Mouse (Mus musculus) heart, embryonic 14.5 days (tissue): Measurements from ENCODE around the gene Casp9. TPM values are rescaled to one million over a fixed set of nuclear protein-coding genes. Genes with fewer than 3 reads are reported as not detected.
A peak's percentile ranks its signal among the peaks of the same experiment; 100 is the strongest.

ENCODE experiments used
- ATAC-seq: fragments of 200-750 bp; cut with Nextera tagmentation; 2 replicates; pipeline ENCODE4 v1.8.0; 2017; ENCODE audit warnings: low read depth, moderate TSS enrichment; ENCODE audit not compliant: insufficient number of reproducible peaks, insufficient read depth, low FRiP score
- H3K27ac ChIP-seq, 2 experiments: fragments of 200-500 bp in 1 of 2; fragments of 300-500 bp in 1 of 2; sonication (generic) in 1 of 2; replicated peaks in 1 of 2; 2 replicates each; pipeline ENCODE4 v1.5.1; 2012 to 2014; ENCODE audit warnings: low read depth in 2 of 2, low read length in 2 of 2, control low read depth in 1 of 2, mild to moderate bottlenecking in 1 of 2, mixed read lengths in 1 of 2; ENCODE audit not compliant: control insufficient read depth in 1 of 2, insufficient read depth in 1 of 2
- H3K27me3 ChIP-seq: fragments of 300-500 bp; sonication (generic); 2 replicates; pipeline ENCODE4 v1.6.1; 2014; ENCODE audit warnings: mild to moderate bottlenecking, low read length, control low read depth; ENCODE audit not compliant: control insufficient read depth, insufficient read depth
- H3K36me3 ChIP-seq: fragments of 300-500 bp; sonication (generic); 2 replicates; pipeline ENCODE4 v1.6.1; 2014; ENCODE audit warnings: mild to moderate bottlenecking, control low read depth, low read length, mixed read lengths; ENCODE audit not compliant: control insufficient read depth, insufficient read depth
- H3K4me1 ChIP-seq, 2 experiments: fragments of 200-500 bp in 1 of 2; fragments of 300-500 bp in 1 of 2; sonication (generic) in 1 of 2; 2 replicates each; pipeline ENCODE4 v1.6.1; 2012 to 2014; ENCODE audit warnings: low read length in 2 of 2, control low read depth in 1 of 2, mixed read lengths in 1 of 2; ENCODE audit not compliant: control insufficient read depth in 2 of 2, insufficient read depth in 2 of 2
- H3K4me2 ChIP-seq: fragments of 300-500 bp; sonication (generic); 2 replicates; pipeline ENCODE4 v1.6.1; 2014; ENCODE audit warnings: mild to moderate bottlenecking, low read length
- H3K4me3 ChIP-seq, 2 experiments: fragments of 200-500 bp in 1 of 2; fragments of 300-500 bp in 1 of 2; sonication (generic) in 1 of 2; 2 replicates each; pipeline ENCODE4 v1.5.1; 2012 to 2014; ENCODE audit warnings: low read length in 2 of 2, mild to moderate bottlenecking in 2 of 2, control low read depth in 1 of 2, low read depth in 1 of 2, moderate library complexity in 1 of 2; ENCODE audit not compliant: control insufficient read depth in 1 of 2, insufficient read depth in 1 of 2
- H3K9ac ChIP-seq: fragments of 300-500 bp; sonication (generic); 2 replicates; pipeline ENCODE4 v1.6.1; 2014; ENCODE audit warnings: mild to moderate bottlenecking, low read length
- H3K9me3 ChIP-seq: fragments of 300-500 bp; sonication (generic); 2 replicates; pipeline ENCODE4 v1.6.1; 2016; ENCODE audit warnings: low read length, control low read depth; ENCODE audit not compliant: control insufficient read depth
- WGBS: fragments of 180-500 bp; shearing (Covaris S2); extraction: QIAGEN DNeasy Blood & Tissue Kit; methylation state at CpG from one replicate; pipeline ENCODE4 v1.1.7; 2014; 5-methylcytosine and 5-hydroxymethylcytosine counted together
- polyA plus RNA-seq: library from polyadenylated mRNA; unstranded; fragments of >200 nt; fragmentation: Nextera tagmentation; extraction: Ambion mirVana; gene quantifications from 2 replicates; pipeline ENCODE4 v1.2.1, GENCODE M21; 2014

Casp9 gene
- polyA plus RNA-seq, 1 experiment from 2014 or later, result 15.4 TPM

- Histone ChIP-seq H3K9ac (no peak overlapping the region), H3K27ac (no peak overlapping the region), H3K36me3 (peaks cover 99% of the 10 kb centered on the region), H3K27me3 (no peaks in the 10 kb centered on the region), H3K4me3 (no peak overlapping the region), H3K9me3 (no peaks in the 10 kb centered on the region), H3K4me1 (no peaks in the 10 kb centered on the region), H3K4me2 (no peak overlapping the region)
- ATAC-seq, result 0 out of 2 replicates have a peak, but pooled peaks have one; percentile 26
- 71% methylated on average over 8 of the region's 8 CpGs for WGBS
These were observed 16.5 kb downstream of the Casp9 start for GRCm38 (mm10) chr4:141809850-141810464.

- no peak overlapping the region for H3K9ac ChIP-seq
- peaks cover 97% of the 10 kb centered on the region for H3K36me3 ChIP-seq
- no peak overlapping the region for H3K27ac ChIP-seq
- no peak overlapping the region for H3K4me3 ChIP-seq
- no peaks in the 10 kb centered on the region for H3K9me3 ChIP-seq
- 98% methylated on average over 2 of the region's 2 CpGs for WGBS
- H3K4me1 ChIP-seq, result no peaks in the 10 kb centered on the region
- H3K27me3 ChIP-seq, result no peaks in the 10 kb centered on the region
- ATAC-seq, result no peak
- H3K4me2 ChIP-seq, result no peak overlapping the region
These were observed 17.6 kb downstream of the Casp9 start for GRCm38 (mm10) chr4:141810975-141811374.

- H3K27ac ChIP-seq, result no peak overlapping the region
- no peaks in the 10 kb centered on the region for H3K27me3 ChIP-seq
- ATAC-seq, result no peak
- no peak overlapping the region for H3K4me2 ChIP-seq
- H3K4me1 ChIP-seq, result no peaks in the 10 kb centered on the region
- WGBS, result 95% methylated on average over 7 of the region's 7 CpGs
- H3K9ac ChIP-seq, result no peak overlapping the region
- H3K9me3 ChIP-seq, result no peaks in the 10 kb centered on the region
- H3K36me3 ChIP-seq, result peaks cover 93% of the 10 kb centered on the region
- no peak overlapping the region for H3K4me3 ChIP-seq
These were observed 18.0 kb downstream of the Casp9 start for GRCm38 (mm10) chr4:141811375-141811774.

GRCm38 (mm10) chr4:141816267-141816666, 22.9 kb downstream of the Casp9 start:
- no peaks in the 10 kb centered on the region for H3K9me3 ChIP-seq

GRCm38 (mm10) chr4:141816776-141817655, 23.6 kb downstream of the Casp9 start:
- no peak for ATAC-seq
- Histone ChIP-seq H3K4me2 (no peak overlapping the region), H3K27me3 (no peaks in the 10 kb centered on the region), H3K27ac (no peak overlapping the region), H3K36me3 (peaks cover 37% of the 10 kb centered on the region), H3K9ac (no peak overlapping the region), H3K4me1 (peaks cover 4 to 7% of the 10 kb centered on the region in 2 experiments; a peak in 3 of 4 replicates), H3K4me3 (no peak overlapping the region), H3K9me3 (no peaks in the 10 kb centered on the region)
- WGBS, result 71% methylated on average over 14 of the region's 14 CpGs

More at GRCm38 (mm10) chr4:141816267-141816666, 22.9 kb downstream of the Casp9 start:
- H3K4me2 ChIP-seq, result no peak overlapping the region
- ATAC-seq, result no peak
- H3K9ac ChIP-seq, result no peak overlapping the region
- no peaks in the 10 kb centered on the region for H3K27me3 ChIP-seq
- H3K4me3 ChIP-seq, result no peak overlapping the region
- WGBS, result 84% methylated on average over 7 of the region's 7 CpGs
- no peak overlapping the region for H3K27ac ChIP-seq
- peaks cover 44% of the 10 kb centered on the region for H3K36me3 ChIP-seq
- H3K4me1 ChIP-seq, result no peaks in the 10 kb centered on the region; a peak in 1 of 4 replicates

- peaks cover 30% of the 10 kb centered on the region for H3K36me3 ChIP-seq
- H3K9me3 ChIP-seq, result no peaks in the 10 kb centered on the region
- WGBS, result 80% methylated on average over 10 of the region's 10 CpGs
- no peak overlapping the region for H3K9ac ChIP-seq
- no peak for ATAC-seq
- H3K27me3 ChIP-seq, result no peaks in the 10 kb centered on the region
- H3K4me1 ChIP-seq, result peaks cover 4 to 7% of the 10 kb centered on the region in 2 experiments; a peak in 3 of 4 replicates
- no peak overlapping the region for H3K4me2 ChIP-seq
- no peak overlapping the region for H3K27ac ChIP-seq
- no peak overlapping the region for H3K4me3 ChIP-seq
These were observed 24.3 kb downstream of the Casp9 start for GRCm38 (mm10) chr4:141817706-141818105.

GRCm38 (mm10) chr4:141818861-141819260, 25.4 kb downstream of the Casp9 start:
- Histone ChIP-seq H3K4me3 (no peak overlapping the region), H3K9ac (no peak overlapping the region), H3K4me1 (peaks cover 4 to 7% of the 10 kb centered on the region in 2 experiments; a peak in 3 of 4 replicates), H3K4me2 (no peak overlapping the region), H3K36me3 (peaks cover 18% of the 10 kb centered on the region), H3K27me3 (no peaks in the 10 kb centered on the region), H3K9me3 (no peaks in the 10 kb centered on the region), H3K27ac (no peak overlapping the region)
- 76% methylated on average over 13 of the region's 13 CpGs for WGBS
- no peak for ATAC-seq
